Mouse (Mus musculus): ENCODE data around the gene Sult1c2.
"Not testable (repeated sequence)": the region's sequence is repeated elsewhere in the genome, so short reads cannot be mapped to it uniquely, and the experiment has no call there.

Gene Sult1c2

DNA sequence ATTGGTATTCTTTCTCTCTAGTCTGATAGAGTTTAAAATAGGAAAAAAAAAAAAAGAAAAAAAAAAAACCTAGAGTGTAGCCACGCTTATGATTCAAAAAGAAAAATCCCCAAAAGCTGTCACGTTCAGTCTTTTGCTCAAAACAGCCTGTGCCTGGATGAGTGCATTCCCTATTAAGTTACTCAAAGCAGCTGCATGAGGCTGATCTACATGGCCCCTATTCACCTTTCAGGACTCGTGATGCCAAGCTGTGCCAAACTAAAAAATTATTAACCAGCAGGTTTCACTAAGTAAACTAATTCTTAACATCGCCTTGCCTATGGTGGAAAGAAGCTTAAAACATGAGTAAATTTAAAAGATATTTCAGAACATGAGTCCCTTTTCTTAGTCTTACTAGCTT is at the start of gene Sult1c2:
Gene Sult1c2 (minus strand): TSS at position 134 of the 400 bp plus-strand sequence.
- DNase-seq: no peak

- DNase-seq: not testable (repeated sequence)
These were observed 33.0 kb upstream of the Sult1c2 start for GRCm38 (mm10) chr17:53879006-53879675.

DNA sequence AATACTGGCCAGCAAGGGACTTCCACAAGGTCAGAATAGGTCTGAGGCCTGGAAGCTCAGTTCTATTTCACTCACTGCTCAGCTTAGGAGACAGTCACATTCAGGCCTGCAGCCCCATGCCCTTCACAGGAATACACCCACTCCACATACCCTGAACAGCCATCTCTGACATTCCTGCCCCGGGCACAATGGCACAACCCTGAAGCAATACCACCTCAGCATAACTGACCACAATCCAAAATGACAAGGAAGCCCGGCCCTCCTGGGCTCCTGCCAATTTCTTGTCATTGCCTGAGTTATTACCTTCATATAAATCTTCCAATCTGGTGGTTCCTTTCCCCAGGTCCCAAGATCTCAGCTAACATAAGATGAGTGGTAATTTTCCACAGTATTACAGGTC is 28.3 kb upstream of the Sult1c2 start:
- no peak for DNase-seq

- DNase-seq: no peak
These were observed 26.1 kb upstream of the Sult1c2 start for GRCm38 (mm10) chr17:53872192-53872591.

GRCm38 (mm10) chr17:53869931-53870330 is 23.8 kb upstream of the Sult1c2 start:
- DNase-seq: no peak

DNA sequence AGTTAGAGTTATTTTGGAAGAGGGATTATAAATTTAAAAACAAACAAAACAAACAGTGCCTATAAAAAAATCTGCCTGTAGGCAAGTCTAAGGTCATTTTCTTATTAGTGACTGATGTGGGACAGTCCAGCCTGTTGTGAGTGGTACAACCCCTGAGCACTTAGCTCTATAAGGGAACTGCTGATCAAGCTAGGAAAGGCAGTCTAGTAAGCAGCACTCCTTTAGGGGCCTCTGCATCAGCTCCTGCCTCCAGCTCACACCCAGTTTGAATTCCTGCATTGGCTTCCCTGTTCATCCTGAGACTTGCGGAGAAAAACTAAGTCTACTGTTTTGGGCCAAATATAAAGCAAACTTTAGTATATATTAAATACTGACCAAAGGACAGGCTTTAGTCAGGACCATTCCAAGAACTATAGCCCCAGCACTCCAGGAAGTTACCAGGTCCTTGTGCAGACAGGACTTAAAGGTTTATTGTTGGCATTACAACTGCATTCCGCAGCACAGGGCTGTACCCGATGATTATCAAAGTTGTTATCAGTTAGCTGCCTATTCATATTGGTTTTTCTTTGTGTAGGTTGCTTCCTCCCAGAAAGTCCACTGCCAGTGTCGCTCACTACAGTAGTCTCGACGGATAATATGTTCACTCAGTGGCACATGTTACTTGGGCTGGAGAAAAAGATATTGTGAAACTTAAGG is 19.3 kb upstream of the Sult1c2 start:
- no peak for DNase-seq

DNA sequence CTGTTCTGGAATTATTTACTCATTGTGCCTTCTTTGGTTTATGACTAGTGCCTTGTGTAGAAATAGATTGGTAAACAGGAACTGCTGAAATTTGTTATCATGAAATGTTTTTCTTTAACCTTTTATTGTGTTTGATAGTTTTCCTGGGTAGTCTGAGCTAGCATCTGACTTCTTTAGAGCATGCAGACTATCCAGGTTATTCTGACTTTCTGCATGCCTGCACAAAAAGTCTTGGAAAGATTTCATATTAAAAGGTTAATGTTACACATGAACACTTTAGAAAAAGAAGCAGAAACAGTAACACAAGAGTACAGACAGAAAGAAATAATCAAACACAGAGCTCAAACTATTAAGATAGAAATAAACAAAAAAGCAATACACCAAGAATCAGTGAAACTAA is 14.4 kb upstream of the Sult1c2 start:
- DNase-seq: no peak

DNA sequence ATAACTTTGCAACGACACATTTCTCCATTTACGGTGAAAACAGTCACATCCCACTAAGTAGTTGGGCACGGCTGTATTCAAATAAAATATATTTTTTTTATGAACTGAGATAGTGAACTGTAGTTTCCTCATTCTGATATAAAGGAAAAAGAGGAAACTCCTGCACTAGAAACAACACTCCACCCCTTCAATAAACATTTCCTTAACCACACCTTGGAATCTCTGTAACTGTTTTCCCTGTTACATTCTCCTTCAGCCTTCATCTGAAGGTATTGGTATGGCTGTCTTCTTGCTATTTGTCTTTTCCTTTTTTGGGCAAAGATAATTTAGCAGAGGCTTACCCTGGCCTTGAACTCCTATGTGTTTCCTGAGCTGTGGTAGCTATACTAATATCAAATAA is 8.9 kb upstream of the Sult1c2 start:
- no peak for DNase-seq

GRCm38 (mm10) chr17:53845796-53846195 is 343 bp downstream of the Sult1c2 start:
- DNase-seq: no peak

- DNase-seq: no peak
These were observed 12.8 kb downstream of the Sult1c2 start for GRCm38 (mm10) chr17:53833366-53833765.

- not testable (repeated sequence) for DNase-seq
These were observed 42.2 kb downstream of the Sult1c2 start for GRCm38 (mm10) chr17:53803974-53804373.

DNA sequence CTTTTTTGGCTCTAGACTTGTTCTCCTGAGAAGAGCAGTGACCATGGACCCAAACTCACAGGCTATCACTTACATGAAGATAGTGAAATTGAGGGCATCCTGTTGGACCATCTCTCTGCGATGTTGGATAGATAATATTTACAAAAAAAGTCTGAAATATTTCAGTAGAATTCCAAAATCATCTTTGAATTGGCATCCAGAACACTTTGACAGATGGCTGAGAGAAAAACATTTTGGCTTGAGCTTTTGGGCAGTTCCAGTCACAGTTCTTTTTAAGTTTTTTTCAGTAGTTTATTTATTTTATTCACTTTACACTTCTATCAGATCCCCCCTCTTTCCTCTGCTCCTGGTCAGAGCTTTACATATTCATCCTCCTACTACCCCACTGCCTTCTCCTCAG is 62.8 kb downstream of the Sult1c2 start:
- DNase-seq: no peak

Data from lung, postnatal 4 days (tissue).